Mouse (Mus musculus) spleen, adult 2 months (tissue): ENCODE results near the gene Socs3.

ENCODE experiments used
- CTCF ChIP-seq: fragments of 200-500 bp; IDR thresholded peaks from 2 replicates; pipeline ENCODE4 v1.5.1; 2011; ENCODE audit warnings: mild to moderate bottlenecking, inconsistent platforms; ENCODE audit not compliant: insufficient read depth, insufficient read length, insufficient replicate concordance; ENCODE audit errors: extremely low read depth
- POLR2A ChIP-seq: fragments of 200-500 bp; IDR thresholded peaks from 2 replicates; pipeline ENCODE4 v1.6.1; 2011; ENCODE audit warnings: low read depth, low read length, inconsistent platforms

DNA sequence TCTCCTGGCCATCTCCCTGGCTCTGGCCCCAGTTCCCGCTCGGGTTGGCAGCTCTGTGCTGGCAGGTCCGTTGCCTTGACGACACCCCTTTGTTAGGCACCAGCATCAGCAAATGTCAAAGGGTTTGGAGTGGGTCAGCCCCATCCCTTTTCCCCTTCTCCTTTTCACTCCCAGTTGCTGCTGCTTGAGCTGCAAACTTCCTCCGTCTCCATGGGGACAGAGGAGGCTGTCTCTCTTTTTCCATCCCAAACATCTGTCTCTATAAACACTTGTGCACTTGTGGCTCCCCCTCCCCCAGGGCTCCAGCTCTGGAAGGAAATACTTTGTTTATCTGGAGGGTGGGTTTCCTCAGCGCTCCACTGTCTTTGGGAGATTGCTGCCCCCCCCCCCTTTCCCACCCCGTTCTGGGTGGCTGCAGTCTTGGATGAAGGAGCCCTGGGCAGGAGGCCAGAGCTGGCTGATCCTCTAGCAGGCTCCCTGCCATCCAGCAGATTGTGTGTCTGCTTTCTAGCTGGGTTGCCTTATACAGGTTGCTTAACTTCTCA is 30.0 kb downstream of the Socs3 start:
- no peak for TF ChIP-seq CTCF
- no peak for TF ChIP-seq POLR2A
